Mouse (Mus musculus) thymus, adult 2 months (tissue): ENCODE data around the gene Lrch1.

Experiments used
- CTCF ChIP-seq: fragments of 200-500 bp; IDR thresholded peaks from 2 replicates; pipeline ENCODE4 v1.5.1; 2012; ENCODE audit warnings: mild to moderate bottlenecking, control low read depth, low read length, moderate library complexity, borderline replicate concordance; ENCODE audit not compliant: control insufficient read depth, poor library complexity, insufficient read depth; ENCODE audit errors: extremely low read depth
- POLR2A ChIP-seq: fragments of 200-500 bp; IDR thresholded peaks from 2 replicates; pipeline ENCODE4 v1.6.1; 2012; ENCODE audit warnings: mild to moderate bottlenecking, low read length, control low read depth, moderate library complexity; ENCODE audit not compliant: control insufficient read depth, poor library complexity, insufficient read depth; ENCODE audit errors: extremely low read depth

GRCm38 (mm10) chr14:74907706-74908105 lies 40.0 kb downstream of the Lrch1 start:
- TF ChIP-seq CTCF, result no peak
- TF ChIP-seq POLR2A, result no peak
